Mouse (Mus musculus): ENCODE measurements around the gene Nhlrc2. TPM values are rescaled to one million over a fixed set of nuclear protein-coding genes. Genes with fewer than 3 reads are reported as not detected.

Gene Nhlrc2
- total and polyA plus RNA-seq, 3 experiments, result 22.4 to 37.6 (median 34.7) TPM

DNA sequence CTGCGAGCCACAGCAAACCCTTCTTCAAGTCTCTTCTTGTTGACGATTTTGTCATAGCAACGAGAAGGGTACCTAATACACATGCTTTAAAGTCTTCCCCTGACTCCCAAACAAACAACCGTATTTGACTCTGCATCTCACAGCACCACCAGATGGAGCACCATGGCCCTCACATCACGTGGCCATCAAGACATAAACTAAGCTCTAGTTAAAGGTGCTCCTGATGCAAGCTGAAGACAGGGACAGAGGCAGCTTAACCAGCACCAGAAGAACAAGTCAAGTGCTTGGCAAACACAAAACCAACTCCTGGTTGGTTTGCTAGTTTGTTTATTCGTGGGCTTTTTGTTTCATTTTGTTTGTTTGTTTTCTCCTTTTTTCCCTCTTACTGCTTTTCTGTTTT, 17.3 kb downstream of the Nhlrc2 start:
- Histone ChIP-seq H3K4me1 (ENCODE audit: control insufficient read depth in 1 of 2, insufficient read depth in 2 of 2, low read length in 2 of 2) (peaks cover 3 to 9% of the 10 kb centered on the region in 2 experiments), H3K9ac (ENCODE audit: control insufficient read depth, low read depth, low read length, poor library complexity, severe bottlenecking) (no peak overlapping the region), H3K27ac (ENCODE audit: control insufficient read depth, low read depth, low read length) (no peak overlapping the region), H3K27me3 (ENCODE audit: control insufficient read depth in 1 of 2, insufficient read depth in 2 of 2, low read length in 2 of 2) (no peaks in the 10 kb centered on the region), H3K4me3 (ENCODE audit: control insufficient read depth in 1 of 2, insufficient read depth in 1 of 2, low read depth in 2 of 2, low read length in 2 of 2) (no peak overlapping the region), H3K36me3 (ENCODE audit: control insufficient read depth in 1 of 2, insufficient read depth in 2 of 2, low read length in 2 of 2) (peaks cover 8 to 31% of the 10 kb centered on the region in 2 experiments), H3K9me3 (replicated peaks; ENCODE audit: insufficient read depth, low read length) (no peaks in the 10 kb centered on the region), H3K79me2 (ENCODE audit: control insufficient read depth, insufficient read depth, low read length, poor library complexity) (peaks cover 42% of the 10 kb centered on the region)
- TF ChIP-seq GABPA (IDR thresholded peaks at IDR 0.05; ENCODE audit: low read depth, low read length) (no peak), CTCF (IDR thresholded peaks at IDR 0.05 in 2 of 3, conservative IDR thresholded peaks at IDR 0.05 in 1 of 3; ENCODE audit: control insufficient read depth in 1 of 3, insufficient read depth in 1 of 3, low read depth in 2 of 3, low read length in 3 of 3, poor library complexity in 1 of 3, severe bottlenecking in 1 of 3) (peak in 2 of 3 experiments; percentile 13 to 36; a peak in 2 of 6 replicates), E2F4 (IDR thresholded peaks at IDR 0.05; ENCODE audit: borderline replicate concordance, low read depth, low read length) (no peak), SMC3 (IDR thresholded peaks at IDR 0.05; ENCODE audit: low read depth, low read length) (peak; percentile 34)
- peak; percentile 38 for DNase-seq (ENCODE audit: low read depth, low spot score)

GRCm38 (mm10) chr19:56566041-56566440, 18.0 kb downstream of the Nhlrc2 start:
- Histone ChIP-seq H3K9me3 (replicated peaks; ENCODE audit: insufficient read depth, low read length) (no peaks in the 10 kb centered on the region), H3K9ac (ENCODE audit: control insufficient read depth, low read depth, low read length, poor library complexity, severe bottlenecking) (no peak overlapping the region), H3K27ac (ENCODE audit: control insufficient read depth, low read depth, low read length) (no peak overlapping the region), H3K79me2 (ENCODE audit: control insufficient read depth, insufficient read depth, low read length, poor library complexity) (peaks cover 39% of the 10 kb centered on the region), H3K4me3 (ENCODE audit: control insufficient read depth in 1 of 2, insufficient read depth in 1 of 2, low read depth in 2 of 2, low read length in 2 of 2) (no peak overlapping the region), H3K4me1 (ENCODE audit: control insufficient read depth in 1 of 2, insufficient read depth in 2 of 2, low read length in 2 of 2) (peaks cover 7 to 15% of the 10 kb centered on the region in 2 experiments), H3K27me3 (ENCODE audit: control insufficient read depth in 1 of 2, insufficient read depth in 2 of 2, low read length in 2 of 2) (no peaks in the 10 kb centered on the region), H3K36me3 (ENCODE audit: control insufficient read depth in 1 of 2, insufficient read depth in 2 of 2, low read length in 2 of 2) (peaks cover 14 to 29% of the 10 kb centered on the region in 2 experiments)
- no peak for TF ChIP-seq POLR2A (IDR thresholded peaks at IDR 0.05; ENCODE audit: control insufficient read depth in 1 of 2, insufficient read depth in 1 of 2, low read depth in 1 of 2, low read length in 2 of 2, poor library complexity in 1 of 2)
- no peak for TF ChIP-seq BHLHE40 (IDR thresholded peaks at IDR 0.05; ENCODE audit: borderline replicate concordance, low read depth, low read length)
- TF ChIP-seq GATA1 (IDR thresholded peaks at IDR 0.05; ENCODE audit: low read depth, low read length), result no peak
- TF ChIP-seq USF1 (IDR thresholded peaks at IDR 0.05; ENCODE audit: low read depth, low read length), result no peak
- no peak for TF ChIP-seq MYB (IDR thresholded peaks at IDR 0.05; ENCODE audit: low read depth, low read length)
- TF ChIP-seq MAX (IDR thresholded peaks at IDR 0.05; ENCODE audit: low read length), result no peak
- TF ChIP-seq NELFE (IDR thresholded peaks at IDR 0.05; ENCODE audit: low read depth, low read length), result no peak
- TF ChIP-seq SMC3 (IDR thresholded peaks at IDR 0.05; ENCODE audit: low read depth, low read length), result peak; percentile 61
- no peak for TF ChIP-seq CHD2 (IDR thresholded peaks at IDR 0.05; ENCODE audit: low read length)
- no peak for TF ChIP-seq KAT2A (conservative IDR thresholded peaks at IDR 0.05; ENCODE audit: low read depth, low read length)
- no peak for TF ChIP-seq TAL1 (IDR thresholded peaks at IDR 0.05; ENCODE audit: low read length)
- TF ChIP-seq POLR2AphosphoS5 (IDR thresholded peaks at IDR 0.05; ENCODE audit: borderline replicate concordance, low read depth, low read length), result no peak
- TF ChIP-seq CHD1 (IDR thresholded peaks at IDR 0.05; ENCODE audit: low read depth, low read length), result no peak
- no peak for TF ChIP-seq TCF12 (IDR thresholded peaks at IDR 0.05; ENCODE audit: low read depth, low read length)
- TF ChIP-seq ZNF384 (IDR thresholded peaks at IDR 0.05; ENCODE audit: low read depth, low read length), result no peak
- no peak for TF ChIP-seq ZKSCAN1 (IDR thresholded peaks at IDR 0.05; ENCODE audit: low read depth, low read length)
- peak; percentile 57 for TF ChIP-seq RAD21 (IDR thresholded peaks at IDR 0.05; ENCODE audit: low read depth, low read length)
- TF ChIP-seq ELF1 (IDR thresholded peaks at IDR 0.05; ENCODE audit: low read depth, low read length), result no peak
- no peak for TF ChIP-seq MAFK (IDR thresholded peaks at IDR 0.05; ENCODE audit: borderline replicate concordance, low read depth, low read length)
- no peak for TF ChIP-seq MXI1 (IDR thresholded peaks at IDR 0.05; ENCODE audit: low read depth, low read length)
- TF ChIP-seq MAZ (IDR thresholded peaks at IDR 0.05; ENCODE audit: low read depth, low read length), result no peak
- TF ChIP-seq ZC3H11A (IDR thresholded peaks at IDR 0.05; ENCODE audit: low read depth, low read length), result peak; percentile 45
- no peak for TF ChIP-seq MYC (IDR thresholded peaks at IDR 0.05; ENCODE audit: low read depth, low read length)
- no peak for TF ChIP-seq JUND (IDR thresholded peaks at IDR 0.05; ENCODE audit: low read depth, low read length)
- no peak for TF ChIP-seq POLR2AphosphoS2 (IDR thresholded peaks at IDR 0.05; ENCODE audit: low read length)
- no peak for TF ChIP-seq SIN3A (IDR thresholded peaks at IDR 0.05; ENCODE audit: low read length)
- peak; percentile 36 to 76 (median 39) for TF ChIP-seq CTCF (IDR thresholded peaks at IDR 0.05 in 2 of 3, conservative IDR thresholded peaks at IDR 0.05 in 1 of 3; ENCODE audit: control insufficient read depth in 1 of 3, insufficient read depth in 1 of 3, low read depth in 2 of 3, low read length in 3 of 3, poor library complexity in 1 of 3, severe bottlenecking in 1 of 3)
- TF ChIP-seq MEF2A (IDR thresholded peaks at IDR 0.05; ENCODE audit: extremely low read depth, insufficient replicate concordance, low read depth, low read length, poor library complexity, severe bottlenecking), result no peak
- TF ChIP-seq EP300 (IDR thresholded peaks at IDR 0.05; ENCODE audit: low read depth in 1 of 2, low read length in 2 of 2), result no peak
- DNase-seq (ENCODE audit: low read depth, low spot score), result peak; percentile 58
